Mouse (Mus musculus): ENCODE measurements around the gene 4931406C07Rik. TPM values are rescaled to one million over a fixed set of nuclear protein-coding genes. Genes with fewer than 3 reads are reported as not detected.

The 4931406C07Rik gene
- polyA plus RNA-seq, 1 experiment from 2014 or later: 15.7 TPM

GRCm38 (mm10) chr9:15250376-15250775 is 55.9 kb downstream of the 4931406C07Rik start:
- no peaks in the 10 kb centered on the region; the same call in 1 of the 2 replicates for H3K36me3 ChIP-seq
- no peak overlapping the region for H3K9ac ChIP-seq (replicated peaks)
- no peak overlapping the region for H3K4me2 ChIP-seq
- ATAC-seq (ENCODE audit: low FRiP score): no peak
- WGBS: 76% methylated on average over 7 of the region's 7 CpGs
- no peaks in the 10 kb centered on the region for H3K27me3 ChIP-seq (replicated peaks)
- H3K4me1 ChIP-seq: no peaks in the 10 kb centered on the region
- H3K27ac ChIP-seq (replicated peaks): no peak overlapping the region
- H3K9me3 ChIP-seq (replicated peaks): no peaks in the 10 kb centered on the region
- no peak overlapping the region for H3K4me3 ChIP-seq (replicated peaks)

DNA sequence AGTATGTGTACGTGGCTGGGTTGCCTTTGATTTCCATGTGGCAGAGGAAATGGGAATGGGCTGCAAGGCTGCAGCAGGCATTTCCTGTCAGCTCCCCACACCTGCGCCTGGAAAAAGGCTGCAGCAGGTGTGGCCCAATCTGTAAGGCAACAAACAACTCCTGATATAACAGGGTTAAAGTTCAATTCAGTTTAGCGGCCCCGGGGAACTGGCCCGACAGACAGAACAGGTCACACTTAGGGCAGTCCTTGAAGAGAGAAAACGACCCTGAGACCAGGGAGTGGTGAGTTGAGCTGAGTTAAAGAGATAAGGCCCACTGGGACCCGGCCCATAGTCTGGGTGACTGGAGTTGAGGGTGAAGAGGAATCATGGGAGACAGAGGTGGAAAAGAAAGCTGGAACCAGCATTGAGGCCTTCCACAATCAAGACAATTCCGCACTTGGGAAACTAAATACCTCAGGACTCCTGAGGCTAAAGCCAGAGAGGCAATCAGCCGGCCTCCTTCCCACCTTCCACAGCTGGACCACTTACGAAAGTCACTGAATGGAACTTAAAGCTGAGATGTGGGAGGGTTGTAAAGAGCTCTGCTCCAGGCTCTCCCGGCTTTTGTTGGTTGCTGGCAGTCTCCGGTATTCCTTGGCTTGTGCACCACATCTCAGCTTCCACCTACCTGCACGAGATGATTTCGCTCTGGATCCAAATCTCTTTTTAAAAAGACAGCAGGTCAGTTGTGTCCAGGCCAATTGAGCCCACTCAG is 60.8 kb downstream of the 4931406C07Rik start:
- H3K4me2 ChIP-seq: no peak overlapping the region
- H3K4me1 ChIP-seq: no peaks in the 10 kb centered on the region
- no peaks in the 10 kb centered on the region for H3K27me3 ChIP-seq (replicated peaks)
- no peaks in the 10 kb centered on the region for H3K9me3 ChIP-seq (replicated peaks)
- no peak overlapping the region for H3K9ac ChIP-seq (replicated peaks)
- H3K36me3 ChIP-seq: no peaks in the 10 kb centered on the region; the same call in 1 of the 2 replicates
- 59% methylated on average over 14 of the region's 14 CpGs for WGBS
- no peak overlapping the region for H3K27ac ChIP-seq (replicated peaks)
- H3K4me3 ChIP-seq (replicated peaks): no peak overlapping the region
- ATAC-seq (ENCODE audit: low FRiP score): no peak

- peaks cover 22% of the 10 kb centered on the region for H3K4me1 ChIP-seq
- ATAC-seq (ENCODE audit: low FRiP score): no peak
- H3K36me3 ChIP-seq: no peaks in the 10 kb centered on the region
- no peaks in the 10 kb centered on the region for H3K9me3 ChIP-seq (replicated peaks)
- no peaks in the 10 kb centered on the region for H3K27me3 ChIP-seq (replicated peaks)
- no peak overlapping the region for H3K4me2 ChIP-seq
- no peak overlapping the region for H3K9ac ChIP-seq (replicated peaks)
- H3K4me3 ChIP-seq (replicated peaks): no peak overlapping the region
- WGBS: 83% methylated on average over 1 of the region's 1 CpGs
- no peak overlapping the region for H3K27ac ChIP-seq (replicated peaks)
Observed at GRCm38 (mm10) chr9:15242130-15242529, 64.1 kb downstream of the 4931406C07Rik start.

DNA sequence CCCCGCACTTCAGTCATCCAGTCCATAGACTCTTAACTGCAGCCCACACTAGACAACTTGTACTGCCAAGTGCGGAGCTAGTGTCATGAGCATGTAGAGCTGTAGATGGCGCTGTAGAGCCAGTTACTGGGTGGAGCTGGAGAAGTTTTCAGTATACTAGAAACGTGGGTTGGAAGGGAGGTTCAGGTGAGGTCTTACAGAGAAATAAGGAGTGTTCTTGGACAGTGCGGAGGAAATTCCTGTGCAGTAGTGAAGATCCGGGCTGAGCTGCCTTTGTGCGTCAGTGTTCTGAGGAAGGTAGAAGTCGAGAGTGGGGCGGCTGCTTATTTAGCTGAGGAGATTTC is 64.7 kb downstream of the 4931406C07Rik start:
- Histone ChIP-seq H3K4me3 (replicated peaks) (no peak overlapping the region), H3K27ac (replicated peaks) (no peak overlapping the region), H3K4me2 (no peak overlapping the region), H3K27me3 (replicated peaks) (no peaks in the 10 kb centered on the region), H3K36me3 (no peaks in the 10 kb centered on the region), H3K9ac (replicated peaks) (no peak overlapping the region), H3K9me3 (replicated peaks) (no peaks in the 10 kb centered on the region), H3K4me1 (peaks cover 22% of the 10 kb centered on the region)
- ATAC-seq (ENCODE audit: low FRiP score): no peak
- WGBS: 48% methylated on average over 9 of the region's 9 CpGs

- Histone ChIP-seq H3K9me3 (replicated peaks) (no peaks in the 10 kb centered on the region), H3K9ac (replicated peaks) (no peak overlapping the region), H3K4me2 (no peak overlapping the region), H3K27me3 (replicated peaks) (no peaks in the 10 kb centered on the region), H3K27ac (replicated peaks) (no peak overlapping the region), H3K4me3 (replicated peaks) (no peak overlapping the region), H3K36me3 (no peaks in the 10 kb centered on the region), H3K4me1 (peaks cover 22% of the 10 kb centered on the region)
- ATAC-seq (ENCODE audit: low FRiP score): no peak
- WGBS: 72% methylated on average over 6 of the region's 6 CpGs
Observed at GRCm38 (mm10) chr9:15240863-15241595, 65.2 kb downstream of the 4931406C07Rik start.

GRCm38 (mm10) chr9:15240006-15240405 is 66.2 kb downstream of the 4931406C07Rik start:
- no peak for ATAC-seq (ENCODE audit: low FRiP score)
- no peaks in the 10 kb centered on the region for H3K9me3 ChIP-seq (replicated peaks)
- peaks cover 22% of the 10 kb centered on the region for H3K4me1 ChIP-seq
- H3K4me2 ChIP-seq: peak overlapping the region; percentile 83
- H3K4me3 ChIP-seq (replicated peaks): peak overlapping the region; percentile 58
- no peaks in the 10 kb centered on the region for H3K36me3 ChIP-seq
- no peaks in the 10 kb centered on the region for H3K27me3 ChIP-seq (replicated peaks)
- H3K9ac ChIP-seq (replicated peaks): peak overlapping the region; percentile 74; the same call in 1 of the 2 replicates
- WGBS: 94% methylated on average over 6 of the region's 6 CpGs
- no peak overlapping the region for H3K27ac ChIP-seq (replicated peaks)

DNA sequence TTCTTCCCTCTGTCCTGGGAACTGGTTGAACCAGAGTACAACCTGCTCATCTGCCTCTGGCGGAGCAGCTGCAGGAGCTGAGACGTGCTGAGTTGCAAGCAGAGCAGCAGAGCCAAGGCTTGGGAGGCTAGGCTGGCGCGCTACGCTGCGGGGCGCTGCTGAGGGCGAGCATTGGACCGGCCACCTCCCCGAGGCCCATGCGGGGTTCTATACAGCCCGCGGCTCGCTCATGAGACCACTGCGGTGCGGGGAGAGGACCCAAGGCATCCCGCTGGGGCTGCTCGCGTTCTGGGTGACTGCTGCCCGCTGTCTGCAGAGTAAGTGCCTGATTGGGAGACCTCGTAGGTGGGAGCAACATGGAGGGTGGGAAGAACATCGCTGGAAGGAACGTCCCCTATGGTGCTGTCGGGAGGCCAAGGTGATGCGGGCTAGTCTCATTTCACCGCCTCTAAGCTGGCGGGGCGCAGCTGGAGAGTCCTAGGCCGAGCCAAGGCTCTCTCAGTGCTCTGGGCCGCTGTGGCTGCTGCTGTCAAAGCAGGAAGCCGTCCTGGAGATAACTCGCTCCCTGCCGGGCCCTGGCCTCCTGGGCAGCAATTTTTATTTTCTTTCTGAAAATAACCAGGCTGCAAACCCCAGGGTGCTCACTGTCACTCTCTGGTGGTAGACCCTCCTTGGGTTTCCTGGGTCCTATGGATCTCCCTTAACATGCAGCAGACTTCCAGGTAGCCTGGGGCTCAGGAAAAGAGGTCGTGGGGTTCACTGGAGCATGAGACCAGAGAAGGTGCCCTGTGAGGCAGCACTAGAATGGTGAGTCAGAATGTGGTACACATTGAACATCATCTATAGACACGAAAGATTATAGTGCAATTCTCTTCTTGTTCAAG is 67.0 kb downstream of the 4931406C07Rik start, which contains the start of gene Vstm5:
Gene Vstm5 (plus strand): TSS at position 4 of the 884 bp plus-strand sequence.
- peaks cover 22% of the 10 kb centered on the region for H3K4me1 ChIP-seq
- peak within 1 kb of the TSS; percentile 80 for H3K27ac ChIP-seq (replicated peaks)
- H3K9ac ChIP-seq (replicated peaks): peak within 1 kb of the TSS; percentile 74
- H3K4me2 ChIP-seq: peak within 1 kb of the TSS; percentile 83
- H3K9me3 ChIP-seq (replicated peaks): no peaks in the 10 kb centered on the region
- H3K36me3 ChIP-seq: no peaks in the 10 kb centered on the region
- ATAC-seq (ENCODE audit: low FRiP score): peak; percentile 94
- WGBS: 4% methylated on average over 35 of the region's 35 CpGs
- H3K4me3 ChIP-seq (replicated peaks): peak within 1 kb of the TSS; percentile 58
- no peaks in the 10 kb centered on the region for H3K27me3 ChIP-seq (replicated peaks)

DNA sequence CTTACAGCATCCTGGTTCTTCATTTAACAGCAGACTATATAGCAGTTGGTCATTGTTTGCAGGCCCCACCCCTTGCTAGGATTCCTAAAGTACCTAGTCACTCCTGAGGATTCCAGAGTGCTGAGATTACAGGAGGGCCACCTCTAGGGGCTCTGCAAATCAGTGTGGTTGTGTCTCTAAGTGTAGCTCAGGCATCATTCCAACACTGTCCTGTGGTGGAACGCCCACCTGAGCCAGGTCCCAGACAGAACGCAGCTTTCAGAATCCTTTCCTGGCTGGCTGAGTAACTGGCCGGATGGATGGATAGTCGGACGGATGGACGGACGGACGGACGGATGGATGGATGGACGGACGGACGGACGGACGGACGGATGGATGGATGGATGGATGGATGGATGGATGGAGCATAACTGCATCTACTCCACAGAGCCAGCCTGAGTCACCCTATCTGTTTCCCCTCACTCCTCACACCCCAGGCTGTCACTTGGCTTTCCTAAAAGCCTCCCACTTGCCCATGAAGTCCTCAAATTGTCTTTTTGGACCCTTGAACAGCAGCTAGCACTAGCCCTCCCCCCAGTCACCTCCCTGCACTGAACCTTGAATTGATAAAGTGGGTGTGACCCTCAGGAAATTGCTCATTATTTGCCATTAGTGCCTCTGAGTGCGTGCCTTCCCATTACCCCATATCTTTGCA is 67.8 kb downstream of the 4931406C07Rik start:
- Histone ChIP-seq H3K36me3 (no peaks in the 10 kb centered on the region), H3K4me2 (peak overlapping the region; percentile 83), H3K9me3 (replicated peaks) (no peaks in the 10 kb centered on the region), H3K4me3 (replicated peaks) (peak overlapping the region; percentile 58), H3K4me1 (peaks cover 22% of the 10 kb centered on the region), H3K27me3 (replicated peaks) (no peaks in the 10 kb centered on the region), H3K27ac (replicated peaks) (peak overlapping the region; percentile 80), H3K9ac (replicated peaks) (peak overlapping the region; percentile 74)
- WGBS: 64% methylated on average over 16 of the region's 16 CpGs
- peak; percentile 61 for ATAC-seq (ENCODE audit: low FRiP score)

DNA sequence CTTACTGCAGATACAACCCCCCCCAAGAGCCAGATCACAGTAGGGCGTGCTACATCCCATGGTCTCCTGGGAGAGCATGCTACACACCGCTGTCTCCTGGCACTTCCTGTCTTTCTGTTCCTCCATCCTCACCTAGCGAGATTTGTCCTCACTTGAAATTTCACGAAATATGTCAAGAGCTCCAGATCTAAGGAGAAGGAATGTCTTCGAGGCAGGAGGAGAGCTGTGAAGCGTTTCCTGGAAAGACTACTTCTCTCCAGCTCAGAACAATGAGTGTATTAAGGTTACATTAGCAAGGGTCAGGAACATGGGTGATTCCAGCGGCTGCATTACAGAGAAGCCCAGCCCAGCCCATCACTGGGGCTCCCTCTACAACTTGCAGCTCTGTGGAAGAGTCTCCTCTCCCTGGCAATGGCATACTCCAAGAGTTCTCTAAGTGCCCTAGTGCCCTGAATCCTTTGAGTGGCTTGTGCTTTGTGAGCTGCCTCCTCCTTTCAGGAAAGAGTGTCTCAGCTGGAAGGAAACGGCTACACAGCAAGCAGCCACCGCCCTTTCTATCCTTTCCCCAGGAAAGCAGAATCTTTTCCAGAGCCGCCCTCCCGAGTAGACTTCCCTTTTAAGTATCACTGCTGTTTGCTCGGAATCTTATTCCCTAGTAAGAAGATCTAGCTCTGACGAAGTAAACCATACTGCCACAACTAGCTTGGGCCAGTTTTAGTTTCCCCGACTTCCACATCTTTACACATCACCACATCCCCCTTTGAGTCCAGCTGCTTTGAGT is 68.5 kb downstream of the 4931406C07Rik start:
- Histone ChIP-seq H3K9ac (replicated peaks) (no peak overlapping the region), H3K4me3 (replicated peaks) (no peak overlapping the region), H3K4me1 (peaks cover 22% of the 10 kb centered on the region), H3K9me3 (replicated peaks) (no peaks in the 10 kb centered on the region), H3K36me3 (no peaks in the 10 kb centered on the region), H3K27me3 (replicated peaks) (no peaks in the 10 kb centered on the region), H3K4me2 (peak overlapping the region; percentile 83; the same call in 1 of the 2 replicates), H3K27ac (replicated peaks) (0 out of 2 replicates have a peak overlapping the region, but pooled peaks have one; percentile 80)
- WGBS: 51% methylated on average over 14 of the region's 14 CpGs
- no peak for ATAC-seq (ENCODE audit: low FRiP score)

- H3K4me2 ChIP-seq: no peak overlapping the region
- H3K27me3 ChIP-seq (replicated peaks): no peaks in the 10 kb centered on the region
- no peak for ATAC-seq (ENCODE audit: low FRiP score)
- no peak overlapping the region for H3K27ac ChIP-seq (replicated peaks)
- 79% methylated on average over 3 of the region's 3 CpGs for WGBS
- H3K9ac ChIP-seq (replicated peaks): no peak overlapping the region
- H3K4me3 ChIP-seq (replicated peaks): no peak overlapping the region
- no peaks in the 10 kb centered on the region for H3K9me3 ChIP-seq (replicated peaks)
- peaks cover 22% of the 10 kb centered on the region for H3K4me1 ChIP-seq
- H3K36me3 ChIP-seq: no peaks in the 10 kb centered on the region
Observed at GRCm38 (mm10) chr9:15235986-15236385, 70.3 kb downstream of the 4931406C07Rik start.
